Mouse (Mus musculus): ENCODE results near the gene Asap2.

Gene Asap2

DNA sequence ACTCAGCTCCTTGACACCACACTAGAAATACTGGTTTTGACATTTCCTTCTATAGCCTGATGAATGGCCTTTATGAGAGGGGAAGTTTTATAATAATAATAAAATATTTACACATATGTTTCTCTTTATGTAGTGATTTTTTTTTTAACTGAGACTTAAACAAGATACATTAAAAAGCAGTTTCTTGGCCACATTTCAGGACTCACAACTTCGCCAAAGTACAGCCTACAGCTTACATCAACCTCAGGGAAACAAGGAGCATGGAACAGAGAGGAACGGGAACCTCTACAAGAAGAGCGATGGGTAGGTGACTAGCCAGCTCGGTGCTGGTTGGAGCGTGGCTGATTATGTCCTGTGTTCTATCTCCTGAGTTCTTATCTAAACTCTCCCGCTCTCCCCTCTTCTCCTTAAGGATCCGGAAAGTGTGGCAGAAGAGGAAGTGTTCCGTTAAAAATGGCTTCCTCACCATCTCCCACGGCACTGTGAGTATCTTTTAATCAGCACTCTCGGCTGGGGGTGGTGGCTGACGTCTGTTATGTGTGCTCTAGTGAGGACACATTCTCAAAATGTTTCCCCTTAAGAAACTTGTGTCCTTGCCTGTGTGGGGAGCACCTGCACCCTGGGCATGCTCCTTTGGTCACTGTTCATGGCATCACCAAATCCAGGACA, 227.7 kb downstream of the Asap2 start:
- TF ChIP-seq NANOG (IDR thresholded peaks at IDR 0.05; ENCODE audit: borderline replicate concordance, low read length) (no peak), CTCF (conservative IDR thresholded peaks at IDR 0.05; ENCODE audit: low read length) (no peak), POU5F1 (IDR thresholded peaks at IDR 0.05; ENCODE audit: borderline replicate concordance, low read length) (no peak)

GRCm38 (mm10) chr12:21220596-21220995, 230.3 kb downstream of the Asap2 start:
- Histone ChIP-seq H3K9me3 (ENCODE audit: low read length) (no peaks in the 10 kb centered on the region), H3K4me1 (replicated peaks; ENCODE audit: low read depth, low read length) (peaks cover 8% of the 10 kb centered on the region), H3K4me3 (replicated peaks; ENCODE audit: low read length) (no peak overlapping the region), H3K27me3 (ENCODE audit: insufficient read depth, low read length) (no peaks in the 10 kb centered on the region), H3K36me3 (ENCODE audit: insufficient read depth, low read length) (peaks cover 19% of the 10 kb centered on the region; the same call in 1 of the 2 replicates)
- TF ChIP-seq CTCF (conservative IDR thresholded peaks at IDR 0.05; ENCODE audit: low read length) (no peak), POU5F1 (IDR thresholded peaks at IDR 0.05; ENCODE audit: borderline replicate concordance, low read length) (no peak), NANOG (IDR thresholded peaks at IDR 0.05; ENCODE audit: borderline replicate concordance, low read length) (no peak)

More for the DNA sequence above, 227.7 kb downstream of the Asap2 start:
- H3K9me3 ChIP-seq (ENCODE audit: low read length): no peaks in the 10 kb centered on the region
- H3K4me1 ChIP-seq (replicated peaks; ENCODE audit: low read depth, low read length): no peaks in the 10 kb centered on the region
- H3K4me3 ChIP-seq (replicated peaks; ENCODE audit: low read length): no peak overlapping the region
- no peaks in the 10 kb centered on the region for H3K27me3 ChIP-seq (ENCODE audit: insufficient read depth, low read length)
- peaks cover 18% of the 10 kb centered on the region; the same call in 1 of the 2 replicates for H3K36me3 ChIP-seq (ENCODE audit: insufficient read depth, low read length)

DNA sequence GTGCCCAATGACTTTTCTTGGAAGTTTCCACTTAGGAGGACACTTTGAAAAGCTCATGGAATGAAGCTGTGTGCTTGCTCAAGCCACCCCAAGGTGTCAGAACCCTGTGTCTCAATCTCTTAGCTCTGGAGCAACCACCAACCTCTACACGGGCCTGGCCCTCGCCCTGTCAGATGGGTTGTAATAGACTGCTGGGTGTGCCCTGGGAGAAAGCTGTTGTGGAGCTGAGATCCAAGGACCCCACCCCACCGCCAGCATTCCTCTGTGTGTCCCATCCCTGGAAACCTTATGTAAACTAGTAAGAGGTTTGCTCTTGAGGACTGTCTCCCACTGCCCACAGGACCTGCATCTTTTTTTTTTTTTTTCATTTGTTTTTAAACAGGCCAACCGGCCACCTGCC, 233.7 kb downstream of the Asap2 start:
- Histone ChIP-seq H3K4me3 (replicated peaks; ENCODE audit: low read length) (no peak overlapping the region), H3K4me1 (replicated peaks; ENCODE audit: low read depth, low read length) (peaks cover 31% of the 10 kb centered on the region), H3K9me3 (ENCODE audit: low read length) (no peaks in the 10 kb centered on the region), H3K27me3 (ENCODE audit: insufficient read depth, low read length) (no peaks in the 10 kb centered on the region), H3K36me3 (ENCODE audit: insufficient read depth, low read length) (0 out of 2 replicates have a peak, but pooled peaks cover 7% of the 10 kb centered on the region)
- TF ChIP-seq NANOG (IDR thresholded peaks at IDR 0.05; ENCODE audit: borderline replicate concordance, low read length) (no peak), CTCF (conservative IDR thresholded peaks at IDR 0.05; ENCODE audit: low read length) (no peak), POU5F1 (IDR thresholded peaks at IDR 0.05; ENCODE audit: borderline replicate concordance, low read length) (no peak)

GRCm38 (mm10) chr12:21225358-21225757, 235.1 kb downstream of the Asap2 start:
- Histone ChIP-seq H3K4me3 (replicated peaks; ENCODE audit: low read length) (no peak overlapping the region), H3K27me3 (ENCODE audit: insufficient read depth, low read length) (no peaks in the 10 kb centered on the region), H3K36me3 (ENCODE audit: insufficient read depth, low read length) (peaks cover 6% of the 10 kb centered on the region; the same call in 1 of the 2 replicates), H3K9me3 (ENCODE audit: low read length) (no peaks in the 10 kb centered on the region), H3K4me1 (replicated peaks; ENCODE audit: low read depth, low read length) (peaks cover 39% of the 10 kb centered on the region)
- TF ChIP-seq NANOG (IDR thresholded peaks at IDR 0.05; ENCODE audit: borderline replicate concordance, low read length) (no peak), CTCF (conservative IDR thresholded peaks at IDR 0.05; ENCODE audit: low read length) (no peak), POU5F1 (IDR thresholded peaks at IDR 0.05; ENCODE audit: borderline replicate concordance, low read length) (no peak)

GRCm38 (mm10) chr12:21226316-21226715, 236.1 kb downstream of the Asap2 start:
- H3K27me3 ChIP-seq (ENCODE audit: insufficient read depth, low read length): no peaks in the 10 kb centered on the region
- no peaks in the 10 kb centered on the region for H3K9me3 ChIP-seq (ENCODE audit: low read length)
- TF ChIP-seq CTCF (conservative IDR thresholded peaks at IDR 0.05; ENCODE audit: low read length): no peak
- TF ChIP-seq POU5F1 (IDR thresholded peaks at IDR 0.05; ENCODE audit: borderline replicate concordance, low read length): no peak
- no peak for TF ChIP-seq NANOG (IDR thresholded peaks at IDR 0.05; ENCODE audit: borderline replicate concordance, low read length)
- peaks cover 16% of the 10 kb centered on the region for H3K36me3 ChIP-seq (ENCODE audit: insufficient read depth, low read length)
- peaks cover 39% of the 10 kb centered on the region for H3K4me1 ChIP-seq (replicated peaks; ENCODE audit: low read depth, low read length)
- H3K4me3 ChIP-seq (replicated peaks; ENCODE audit: low read length): no peak overlapping the region

- TF ChIP-seq CTCF (conservative IDR thresholded peaks at IDR 0.05; ENCODE audit: low read length): peak; percentile 22
- no peak for TF ChIP-seq POU5F1 (IDR thresholded peaks at IDR 0.05; ENCODE audit: borderline replicate concordance, low read length)
- Histone ChIP-seq H3K4me1 (replicated peaks; ENCODE audit: low read depth, low read length) (peaks cover 39% of the 10 kb centered on the region), H3K36me3 (ENCODE audit: insufficient read depth, low read length) (peaks cover 16% of the 10 kb centered on the region), H3K27me3 (ENCODE audit: insufficient read depth, low read length) (no peaks in the 10 kb centered on the region), H3K9me3 (ENCODE audit: low read length) (no peaks in the 10 kb centered on the region), H3K4me3 (replicated peaks; ENCODE audit: low read length) (no peak overlapping the region)
Observed at GRCm38 (mm10) chr12:21227076-21227980, 237.1 kb downstream of the Asap2 start.

DNA sequence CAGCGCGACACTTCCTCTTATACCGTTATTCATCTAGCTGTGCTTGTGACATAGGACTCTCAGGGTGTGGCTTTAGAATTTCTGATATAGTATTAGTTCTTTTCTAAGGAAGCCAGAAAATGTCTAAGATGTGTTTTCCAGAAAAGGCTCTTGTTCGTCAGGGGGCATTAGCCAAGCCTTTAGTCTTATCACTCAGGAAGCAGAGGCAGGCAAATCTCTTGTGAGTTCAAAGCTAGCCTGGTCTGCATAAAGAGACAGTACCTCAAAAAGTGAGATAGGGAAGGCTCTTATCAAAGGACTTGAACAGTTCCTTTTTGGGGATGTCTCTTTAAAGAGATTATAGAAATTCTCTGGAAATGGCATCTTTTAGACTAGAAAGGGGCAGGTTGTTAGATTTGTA, 238.4 kb downstream of the Asap2 start:
- H3K9me3 ChIP-seq (ENCODE audit: low read length): no peaks in the 10 kb centered on the region
- peaks cover 38% of the 10 kb centered on the region for H3K4me1 ChIP-seq (replicated peaks; ENCODE audit: low read depth, low read length)
- no peak overlapping the region for H3K4me3 ChIP-seq (replicated peaks; ENCODE audit: low read length)
- H3K27me3 ChIP-seq (ENCODE audit: insufficient read depth, low read length): no peaks in the 10 kb centered on the region
- peaks cover 16% of the 10 kb centered on the region for H3K36me3 ChIP-seq (ENCODE audit: insufficient read depth, low read length)
- TF ChIP-seq CTCF (conservative IDR thresholded peaks at IDR 0.05; ENCODE audit: low read length) (no peak), POU5F1 (IDR thresholded peaks at IDR 0.05; ENCODE audit: borderline replicate concordance, low read length) (no peak), NANOG (IDR thresholded peaks at IDR 0.05; ENCODE audit: borderline replicate concordance, low read length) (no peak)

DNA sequence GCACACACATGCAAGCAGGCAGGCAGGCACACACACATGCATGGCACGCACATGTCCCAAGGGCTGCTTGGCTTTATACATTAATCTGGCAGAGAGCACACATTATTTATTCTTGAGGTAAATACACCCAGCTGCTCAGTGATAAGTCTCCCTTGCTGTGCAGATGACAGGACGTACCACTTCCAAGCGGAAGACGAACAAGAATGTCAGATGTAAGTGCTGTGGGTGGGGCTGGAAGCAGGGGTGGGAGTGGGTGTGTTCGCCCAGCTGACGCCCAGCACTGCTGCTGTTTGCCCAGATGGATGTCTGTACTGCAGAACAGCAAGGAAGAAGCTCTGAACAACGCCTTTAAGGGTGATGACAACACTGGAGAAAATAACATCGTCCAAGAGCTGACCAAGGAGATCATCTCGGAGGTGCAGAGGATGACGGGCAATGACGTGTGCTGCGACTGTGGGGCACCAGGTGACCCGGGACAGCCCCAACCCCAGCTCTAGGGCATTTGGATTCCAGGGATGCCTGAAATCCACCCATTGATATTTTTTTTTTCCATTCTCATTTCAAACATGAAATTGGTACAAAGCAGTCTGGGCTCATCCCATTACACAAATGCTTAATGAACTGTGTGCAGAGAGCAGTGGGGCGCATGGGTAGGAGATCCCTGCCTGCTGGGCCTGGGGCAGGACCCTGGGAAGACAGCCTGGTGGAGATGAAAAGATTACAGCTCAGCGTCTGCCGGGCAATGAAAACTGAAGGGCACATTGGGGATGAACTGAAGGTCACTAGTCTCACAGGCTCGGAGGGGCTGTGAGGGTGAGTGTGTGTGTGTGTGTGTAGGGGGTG, 239.0 kb downstream of the Asap2 start:
- no peak overlapping the region for H3K4me3 ChIP-seq (replicated peaks; ENCODE audit: low read length)
- H3K9me3 ChIP-seq (ENCODE audit: low read length): no peaks in the 10 kb centered on the region
- H3K4me1 ChIP-seq (replicated peaks; ENCODE audit: low read depth, low read length): peaks cover 31% of the 10 kb centered on the region
- no peaks in the 10 kb centered on the region for H3K27me3 ChIP-seq (ENCODE audit: insufficient read depth, low read length)
- peaks cover 16% of the 10 kb centered on the region for H3K36me3 ChIP-seq (ENCODE audit: insufficient read depth, low read length)
- TF ChIP-seq POU5F1 (IDR thresholded peaks at IDR 0.05; ENCODE audit: borderline replicate concordance, low read length) (no peak), NANOG (IDR thresholded peaks at IDR 0.05; ENCODE audit: borderline replicate concordance, low read length) (no peak), CTCF (conservative IDR thresholded peaks at IDR 0.05; ENCODE audit: low read length) (no peak)

Measured in E14TG2a.4 (cell line).